In genomic region chr17:28761871-28762270, GRCm38 (mm10) we compare ENCODE assay signal across 9 mouse cellular contexts. TPM values are rescaled to one million over a fixed set of nuclear protein-coding genes. Genes with fewer than 3 reads are reported as not detected.
A peak's percentile ranks its signal among the peaks of the same experiment; 100 is the strongest.
DNase-seq lines count a peak whose midpoint lies in the region; ATAC-seq and TF ChIP-seq lines count a peak whose summit lies in the region.
"Had no signal": no experiment of that assay in that cellular context is flagged by ENCODE, and none has a peak within 500 bp of the region (broad histone marks: within the 10 kb centered on the region; RNA-seq: fewer than 3 reads in every experiment).

No protein-coding gene starts in this region.

- H3K9me3 ChIP-seq in hindbrain, embryonic 10.5 days, result no peaks in the 10 kb centered on the region
- no peaks in the 10 kb centered on the region for H3K9me3 ChIP-seq in hindbrain, embryonic 16.5 days (ENCODE audit: control insufficient read depth, low read length)
- H3K9me3 ChIP-seq: neural tube, embryonic 12.5 days had no signal

- no peak overlapping the region for H3K9ac ChIP-seq in hindbrain, embryonic 16.5 days (ENCODE audit: low read depth, low read length)
- H3K9ac ChIP-seq: neural tube, embryonic 12.5 days had no signal

- ATAC-seq in hindbrain, embryonic 16.5 days, result no peak

- no peak for TF ChIP-seq POLR2A in testis, adult 2 months (IDR thresholded peaks at IDR 0.05; ENCODE audit: control insufficient read depth, low read depth, low read length)

- peak; percentile 72 for DNase-seq in hindbrain, embryonic 10.5 days (ENCODE audit: low spot score)
- peak; percentile 72 for DNase-seq in adrenal gland, adult 8-10 months
- peak; percentile 68 for DNase-seq in embryo, embryonic 9.5 days (ENCODE audit: extremely low spot score)
- DNase-seq in heart, postnatal 4 days, result peak; percentile 88
- DNase-seq in left cerebral cortex, postnatal 14 days (ENCODE audit: low spot score in 2 of 2), result peak; percentile 55 to 76
- DNase-seq in natural killer cell, adult 2 months (ENCODE audit: low spot score in 2 of 2), result peak; percentile 62 to 78

- TF ChIP-seq CTCF in testis, adult 2 months (IDR thresholded peaks at IDR 0.05; ENCODE audit: control insufficient read depth, insufficient read depth, insufficient replicate concordance, low read depth, low read length), result peak; percentile 91

- no peaks in the 10 kb centered on the region for H3K4me1 ChIP-seq in hindbrain, embryonic 10.5 days (replicated peaks)
- no peaks in the 10 kb centered on the region for H3K4me1 ChIP-seq in hindbrain, embryonic 16.5 days (ENCODE audit: control insufficient read depth, insufficient read depth, low read depth, low read length)
- H3K4me1 ChIP-seq in testis, adult 2 months (ENCODE audit: control insufficient read depth, insufficient read depth, low read length), result no peaks in the 10 kb centered on the region
- H3K4me1 ChIP-seq: neural tube, embryonic 12.5 days had no signal

- H3K27me3 ChIP-seq in hindbrain, embryonic 10.5 days (ENCODE audit: insufficient read depth, poor library complexity, severe bottlenecking), result peaks cover 8% of the 10 kb centered on the region; the same call in 1 of the 2 replicates
- H3K27me3 ChIP-seq in hindbrain, embryonic 16.5 days (replicated peaks; ENCODE audit: control insufficient read depth, insufficient read depth, low read length), result no peaks in the 10 kb centered on the region
- no peaks in the 10 kb centered on the region for H3K27me3 ChIP-seq in testis, adult 2 months (ENCODE audit: control insufficient read depth, insufficient read depth, low read length)
- H3K27me3 ChIP-seq: neural tube, embryonic 12.5 days had no signal

- H3K4me3 ChIP-seq in hindbrain, embryonic 10.5 days, result no peak overlapping the region
- H3K4me3 ChIP-seq in hindbrain, embryonic 16.5 days (ENCODE audit: low read length), result no peak overlapping the region
- no peak overlapping the region for H3K4me3 ChIP-seq in testis, adult 2 months (ENCODE audit: control insufficient read depth, low read depth, low read length)
- H3K4me3 ChIP-seq: neural tube, embryonic 12.5 days had no signal

- H3K36me3 ChIP-seq in hindbrain, embryonic 10.5 days, result no peaks in the 10 kb centered on the region
- H3K36me3 ChIP-seq in hindbrain, embryonic 16.5 days (ENCODE audit: control insufficient read depth, insufficient read depth, low read length), result no peaks in the 10 kb centered on the region
- no peaks in the 10 kb centered on the region for H3K36me3 ChIP-seq in testis, adult 2 months (ENCODE audit: control insufficient read depth, insufficient read depth, low read length)
- H3K36me3 ChIP-seq: neural tube, embryonic 12.5 days had no signal

- intact Hi-C loops in left cerebral cortex, postnatal 14 days (cut with DNase I), result loop anchor here (5.0 kb wide), 1 partner anchor 165 kb away; no protein-coding TSS in a partner anchor

- H3K4me2 ChIP-seq in hindbrain, embryonic 16.5 days (ENCODE audit: low read length), result no peak overlapping the region
- H3K4me2 ChIP-seq: neural tube, embryonic 12.5 days had no signal

- WGBS in hindbrain, embryonic 10.5 days, result 18% methylated on average over 3 of the region's 3 CpGs
- 14% methylated on average over 3 of the region's 3 CpGs for WGBS in hindbrain, embryonic 16.5 days

- H3K27ac ChIP-seq in hindbrain, embryonic 10.5 days, result no peak overlapping the region
- H3K27ac ChIP-seq in hindbrain, embryonic 16.5 days (ENCODE audit: low read depth, low read length), result no peak overlapping the region
- H3K27ac ChIP-seq in testis, adult 2 months (ENCODE audit: control insufficient read depth, insufficient read depth, low read depth, low read length), result no peak overlapping the region
- H3K27ac ChIP-seq: neural tube, embryonic 12.5 days had no signal

RNA-seq across cellular contexts. Expression of gene Mapk13, which starts 7.2 kb away (rescaled TPM):
- polyA plus RNA-seq in hindbrain, embryonic 10.5 days (2016; fragmentation: Nextera tagmentation; extraction: Ambion mirVana), result 3.9 and 8.9 TPM in 2 replicates
- 1.2 and 2.0 TPM in 2 replicates for polyA plus RNA-seq in hindbrain, embryonic 16.5 days (2015; fragmentation: Nextera tagmentation; extraction: Ambion mirVana)
- 100 to 1,000 TPM; 128 to 457 (median 281) TPM for total RNA-seq in adrenal gland, adult 8-10 months (2022)
- total RNA-seq in heart, postnatal 4 days (2021), result under 1 TPM; 0.47 to 0.50 TPM
- total RNA-seq in left cerebral cortex, postnatal 14 days (2021), result 1 to 10 TPM; 1.0 to 1.6 TPM
- 2.1 and 2.8 TPM in 2 replicates for polyA plus RNA-seq in testis, adult 2 months (2012; rRNA removed)

RNA-seq across cellular contexts. Expression of gene AC170998.1, which starts 36.0 kb away (rescaled TPM):
- 1.4 and 3.2 TPM in 2 replicates for polyA plus RNA-seq in hindbrain, embryonic 10.5 days (2016; fragmentation: Nextera tagmentation; extraction: Ambion mirVana)
- polyA plus RNA-seq in hindbrain, embryonic 16.5 days (2015; fragmentation: Nextera tagmentation; extraction: Ambion mirVana), result 1.9 TPM in 2 replicates
- 1 to 10 TPM in 3 of 4 experiments, under 1 TPM in 1; 0.58 to 3.7 (median 2.1) TPM for total RNA-seq in adrenal gland, adult 8-10 months (2022)
- 1 to 10 TPM; 1.1 to 1.8 TPM for total RNA-seq in heart, postnatal 4 days (2021)
- total RNA-seq in left cerebral cortex, postnatal 14 days (2021), result 1 to 10 TPM; 1.4 to 2.7 TPM
- not detected in 2 replicates for polyA plus RNA-seq in testis, adult 2 months (2012; rRNA removed)

RNA-seq across cellular contexts. Expression of gene Brpf3, which starts 39.0 kb away (rescaled TPM):
- 9.8 and 12.2 TPM in 2 replicates for polyA plus RNA-seq in hindbrain, embryonic 10.5 days (2016; fragmentation: Nextera tagmentation; extraction: Ambion mirVana)
- polyA plus RNA-seq in hindbrain, embryonic 16.5 days (2015; fragmentation: Nextera tagmentation; extraction: Ambion mirVana), result 6.3 and 7.0 TPM in 2 replicates
- total RNA-seq in adrenal gland, adult 8-10 months (2022), result 10 to 100 TPM; 75.6 to 83.4 (median 77.1) TPM
- 10 to 100 TPM; 22.8 to 25.9 TPM for total RNA-seq in heart, postnatal 4 days (2021)
- 10 to 100 TPM; 43.4 to 49.6 TPM for total RNA-seq in left cerebral cortex, postnatal 14 days (2021)
- polyA plus RNA-seq in testis, adult 2 months (2012; rRNA removed), result 134 and 137 TPM in 2 replicates

Comparison
In these comparisons a context has a peak if more than half of its experiments do, and no peak if none do; other contexts are left out.
1. RNA of gene Mapk13, which starts 7.2 kb away (total RNA-seq): 128 to 457 TPM in adrenal gland, adult 8-10 months; 1.0 to 1.6 TPM in left cerebral cortex, postnatal 14 days and 0.47 to 0.50 TPM in heart, postnatal 4 days; every median in the first group is over 10 times any median in the second.
2. Peak in every context shown above with its lines, with median percentiles within 50 percentile points of each other: DNase-seq.